Mouse (Mus musculus): ENCODE data around the gene Erc2. TPM values are rescaled to one million over a fixed set of nuclear protein-coding genes. Genes with fewer than 3 reads are reported as not detected.

Erc2 gene
- total and polyA plus RNA-seq, 3 experiments = not detected

GRCm38 (mm10) chr14:28521106-28521505 lies 898.9 kb downstream of the Erc2 start:
- in situ Hi-C loops (cut with MboI; ENCODE audit: low pct_ligation_motif_present, low pct_unique_long_range_greater_than_20kb, low sequenced_read_pairs) = no loop called here
- Histone ChIP-seq H3K79me2 (replicated peaks; ENCODE audit: control insufficient read depth, extremely low read depth, insufficient read depth, poor library complexity, severe bottlenecking) (no peaks in the 10 kb centered on the region; the same call in 1 of the 2 replicates), H3K4me3 (replicated peaks in 1 of 3; ENCODE audit: low read depth in 2 of 3, low read length in 2 of 3, poor library complexity in 1 of 3) (no peak overlapping the region), H3K27ac (ENCODE audit: insufficient read depth, low read depth) (no peak overlapping the region), H3K27me3 (replicated peaks) (no peaks in the 10 kb centered on the region), H3K9me3 (replicated peaks; ENCODE audit: low read length) (peaks cover 75% of the 10 kb centered on the region), H3K36me3 (replicated peaks in 1 of 2; ENCODE audit: control insufficient read depth in 1 of 2, insufficient read depth in 1 of 2, low read length in 1 of 2) (no peaks in the 10 kb centered on the region), H3K9ac (ENCODE audit: insufficient read depth, low read depth) (no peak overlapping the region), H3K4me2 (ENCODE audit: insufficient read depth, low read depth, poor library complexity, severe bottlenecking) (no peak overlapping the region), H3K4me1 (ENCODE audit: control insufficient read depth in 1 of 2, insufficient read depth in 2 of 2) (no peaks in the 10 kb centered on the region)
- dilution Hi-C loops (cut with MboI; ENCODE audit: extremely low pct_ligation_motif_present, extremely low pct_unique_long_range_greater_than_20kb, low sequenced_read_pairs) = no loop called here
- no peak for DNase-seq (ENCODE audit: extremely low read depth)
- TF ChIP-seq PAX5 (IDR thresholded peaks at IDR 0.05; ENCODE audit: low read length) = no peak
- TF ChIP-seq TCF12 (IDR thresholded peaks at IDR 0.05; ENCODE audit: low read depth, low read length) = no peak
- no peak for TF ChIP-seq SIN3A (IDR thresholded peaks at IDR 0.05; ENCODE audit: low read length)
- no peak for TF ChIP-seq MEF2A (IDR thresholded peaks at IDR 0.05; ENCODE audit: borderline replicate concordance, low read depth, low read length)
- no peak for TF ChIP-seq CHD1 (IDR thresholded peaks at IDR 0.05; ENCODE audit: low read depth, low read length)
- TF ChIP-seq POLR2AphosphoS2 (IDR thresholded peaks at IDR 0.05; ENCODE audit: low read depth, low read length) = no peak
- TF ChIP-seq TBP (conservative IDR thresholded peaks at IDR 0.05; ENCODE audit: low read depth, low read length) = no peak
- no peak for TF ChIP-seq ETS1 (conservative IDR thresholded peaks at IDR 0.05; ENCODE audit: low read depth, low read length)
- no peak for TF ChIP-seq JUN (IDR thresholded peaks at IDR 0.05; ENCODE audit: insufficient read depth, low read depth, low read length)
- TF ChIP-seq ELF1 (IDR thresholded peaks at IDR 0.05; ENCODE audit: low read depth, low read length) = no peak
- TF ChIP-seq NRF1 (IDR thresholded peaks at IDR 0.05; ENCODE audit: low read depth, low read length) = no peak
- no peak for TF ChIP-seq MXI1 (IDR thresholded peaks at IDR 0.05; ENCODE audit: low read depth, low read length)
- no peak for TF ChIP-seq SMC3 (IDR thresholded peaks at IDR 0.05; ENCODE audit: low read depth, low read length)
- TF ChIP-seq ZKSCAN1 (IDR thresholded peaks at IDR 0.05; ENCODE audit: borderline replicate concordance, low read depth, low read length) = no peak
- TF ChIP-seq MAX (IDR thresholded peaks at IDR 0.05; ENCODE audit: low read length) = no peak
- no peak for TF ChIP-seq ZNF384 (IDR thresholded peaks at IDR 0.05; ENCODE audit: low read depth, low read length)

- Histone ChIP-seq H3K4me3 (replicated peaks in 1 of 3; ENCODE audit: low read depth in 2 of 3, low read length in 2 of 3, poor library complexity in 1 of 3) (no peak overlapping the region), H3K9me3 (replicated peaks; ENCODE audit: low read length) (peaks cover 67% of the 10 kb centered on the region), H3K27ac (ENCODE audit: insufficient read depth, low read depth) (no peak overlapping the region), H3K79me2 (replicated peaks; ENCODE audit: control insufficient read depth, extremely low read depth, insufficient read depth, poor library complexity, severe bottlenecking) (no peaks in the 10 kb centered on the region; the same call in 1 of the 2 replicates), H3K4me1 (ENCODE audit: control insufficient read depth in 1 of 2, insufficient read depth in 2 of 2) (no peaks in the 10 kb centered on the region), H3K4me2 (ENCODE audit: insufficient read depth, low read depth, poor library complexity, severe bottlenecking) (no peak overlapping the region), H3K9ac (ENCODE audit: insufficient read depth, low read depth) (no peak overlapping the region), H3K27me3 (replicated peaks) (no peaks in the 10 kb centered on the region), H3K36me3 (replicated peaks in 1 of 2; ENCODE audit: control insufficient read depth in 1 of 2, insufficient read depth in 1 of 2, low read length in 1 of 2) (no peaks in the 10 kb centered on the region)
- in situ Hi-C loops (cut with MboI; ENCODE audit: low pct_ligation_motif_present, low pct_unique_long_range_greater_than_20kb, low sequenced_read_pairs) (no loop called here), dilution Hi-C loops (cut with MboI; ENCODE audit: extremely low pct_ligation_motif_present, extremely low pct_unique_long_range_greater_than_20kb, low sequenced_read_pairs) (no loop called here)
- no peak for TF ChIP-seq SMC3 (IDR thresholded peaks at IDR 0.05; ENCODE audit: low read depth, low read length)
- TF ChIP-seq ETS1 (conservative IDR thresholded peaks at IDR 0.05; ENCODE audit: low read depth, low read length) = no peak
- no peak for TF ChIP-seq MAZ (IDR thresholded peaks at IDR 0.05; ENCODE audit: low read depth, low read length)
- no peak for TF ChIP-seq NELFE (IDR thresholded peaks at IDR 0.05; ENCODE audit: low read depth, low read length)
- TF ChIP-seq HCFC1 (IDR thresholded peaks at IDR 0.05; ENCODE audit: low read depth, low read length) = no peak
- TF ChIP-seq POLR2AphosphoS2 (IDR thresholded peaks at IDR 0.05; ENCODE audit: low read depth, low read length) = no peak
- TF ChIP-seq CHD2 (IDR thresholded peaks at IDR 0.05; ENCODE audit: low read length) = no peak
- no peak for DNase-seq (ENCODE audit: extremely low read depth)
These were observed 900.4 kb downstream of the Erc2 start for GRCm38 (mm10) chr14:28522611-28523010.

Data from CH12.LX (cell line).